Mouse (Mus musculus): ENCODE results near the gene Vapa.
"Not testable (repeated sequence)": the region's sequence is repeated elsewhere in the genome, so short reads cannot be mapped to it uniquely, and the experiment has no call there.

The Vapa gene

GRCm38 (mm10) chr17:65561361-65562015 is 51.9 kb downstream of the Vapa start:
- no peak for DNase-seq

GRCm38 (mm10) chr17:65559273-65559672 is 54.1 kb downstream of the Vapa start:
- DNase-seq: no peak

DNA sequence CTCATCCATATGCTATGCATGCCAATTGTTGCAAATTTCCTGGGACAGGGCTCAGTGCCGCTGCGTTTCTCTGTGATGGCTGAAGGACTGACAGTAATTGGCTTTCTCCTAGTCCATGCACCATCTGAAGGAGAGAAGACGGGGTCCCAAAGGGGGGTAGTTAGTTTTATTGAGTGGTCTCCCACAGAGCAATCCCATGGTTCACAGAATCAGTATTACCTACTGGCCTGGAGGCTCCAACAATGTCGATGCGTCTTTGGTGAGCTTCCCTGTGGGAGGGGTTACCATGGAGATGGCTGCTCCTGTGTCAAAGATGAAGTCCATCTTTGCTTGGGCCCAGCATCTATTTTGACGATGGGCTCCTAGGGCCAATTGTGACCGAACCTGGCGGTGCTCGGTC is 54.6 kb downstream of the Vapa start:
- no peak for DNase-seq

DNA sequence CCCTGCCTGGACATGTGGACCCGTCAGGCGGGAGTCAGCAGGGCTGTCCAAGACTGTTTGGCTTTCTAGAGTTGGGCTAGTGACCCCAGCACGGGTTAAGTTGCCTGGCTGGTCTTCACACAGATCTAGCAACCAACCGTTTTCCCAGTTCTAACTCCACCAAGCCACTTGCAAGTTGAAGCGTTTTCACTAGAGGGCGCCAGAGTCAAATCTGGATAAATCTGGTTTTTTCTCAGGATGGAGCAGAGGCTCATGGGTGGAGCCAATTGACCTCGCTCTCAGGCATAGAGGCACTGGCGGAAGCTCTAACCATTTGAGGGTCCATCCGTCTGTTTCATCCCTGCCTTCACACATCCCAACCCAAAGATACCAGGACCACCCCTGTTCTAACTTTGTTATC is 55.1 kb downstream of the Vapa start:
- no peak for DNase-seq

GRCm38 (mm10) chr17:65557212-65557611 is 56.1 kb downstream of the Vapa start:
- no peak for DNase-seq

GRCm38 (mm10) chr17:65556798-65557197 is 56.6 kb downstream of the Vapa start:
- DNase-seq: no peak

DNA sequence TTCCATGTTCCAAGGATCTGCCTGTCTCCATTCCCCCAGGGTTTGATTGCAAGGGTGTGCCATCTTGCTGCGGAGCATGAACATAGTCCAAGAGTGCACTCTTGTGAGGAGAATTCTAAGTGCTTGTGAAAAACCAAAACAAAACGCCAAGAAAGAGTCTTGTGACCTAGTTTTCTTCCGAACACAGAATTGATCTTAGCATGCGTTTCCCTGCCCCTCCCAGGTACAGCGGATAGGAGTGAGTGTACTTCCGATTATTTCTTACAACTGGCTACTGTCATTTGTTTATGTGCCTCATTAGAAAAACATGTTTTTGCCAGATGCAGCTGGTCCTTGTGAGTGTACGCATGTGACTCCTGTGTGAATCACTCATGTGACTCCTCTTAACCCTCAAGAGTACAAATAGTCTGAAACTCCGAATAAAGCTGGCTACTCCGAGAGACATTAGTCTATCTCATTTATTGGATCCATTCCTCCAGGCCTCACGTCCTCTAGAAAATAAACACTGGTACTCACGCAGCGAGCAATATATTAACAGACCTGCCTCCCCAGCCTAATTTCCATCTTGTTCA is 60.8 kb downstream of the Vapa start:
- no peak for DNase-seq

DNA sequence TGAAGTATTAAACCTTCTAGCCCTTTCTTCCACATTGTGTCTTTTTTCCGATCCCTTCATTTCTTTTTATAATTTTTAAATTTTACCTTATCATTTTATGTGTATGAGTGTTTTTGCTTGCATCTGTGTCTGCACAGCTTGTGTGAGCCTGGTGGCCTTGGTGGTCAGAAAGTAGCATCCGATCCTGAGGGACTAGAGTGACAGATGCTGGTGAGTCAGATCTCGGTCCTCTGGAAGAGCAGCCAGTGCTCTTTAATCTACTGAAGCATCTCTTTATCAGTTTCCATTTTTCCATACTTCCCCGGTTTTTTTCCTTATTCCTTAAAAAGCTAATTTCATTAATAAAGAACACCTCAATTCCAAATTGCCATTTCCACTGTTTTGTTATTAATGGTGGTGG is 63.0 kb downstream of the Vapa start:
- DNase-seq: no peak

- no peak for DNase-seq
These were observed 64.5 kb downstream of the Vapa start for GRCm38 (mm10) chr17:65548698-65549365.

DNA sequence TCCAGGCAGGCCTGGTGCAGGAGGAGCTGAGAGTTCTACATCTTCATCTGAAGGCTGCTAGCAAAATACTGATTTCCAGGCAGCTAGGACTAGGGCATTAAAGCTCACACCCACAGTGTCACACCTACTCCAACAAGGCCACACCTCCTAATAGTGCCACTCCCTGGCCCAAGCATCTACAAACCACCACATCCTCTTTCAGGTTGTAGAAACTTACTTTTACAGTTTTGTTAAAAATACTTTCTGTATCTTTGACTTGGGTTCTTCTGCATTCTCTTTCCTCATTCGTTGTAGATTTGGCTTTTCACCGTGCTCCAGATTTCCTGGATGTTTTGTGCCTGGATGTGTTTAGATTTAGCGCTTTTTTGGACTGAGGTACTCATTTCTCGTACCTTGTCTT is 67.1 kb downstream of the Vapa start:
- DNase-seq: not testable (repeated sequence)

DNA sequence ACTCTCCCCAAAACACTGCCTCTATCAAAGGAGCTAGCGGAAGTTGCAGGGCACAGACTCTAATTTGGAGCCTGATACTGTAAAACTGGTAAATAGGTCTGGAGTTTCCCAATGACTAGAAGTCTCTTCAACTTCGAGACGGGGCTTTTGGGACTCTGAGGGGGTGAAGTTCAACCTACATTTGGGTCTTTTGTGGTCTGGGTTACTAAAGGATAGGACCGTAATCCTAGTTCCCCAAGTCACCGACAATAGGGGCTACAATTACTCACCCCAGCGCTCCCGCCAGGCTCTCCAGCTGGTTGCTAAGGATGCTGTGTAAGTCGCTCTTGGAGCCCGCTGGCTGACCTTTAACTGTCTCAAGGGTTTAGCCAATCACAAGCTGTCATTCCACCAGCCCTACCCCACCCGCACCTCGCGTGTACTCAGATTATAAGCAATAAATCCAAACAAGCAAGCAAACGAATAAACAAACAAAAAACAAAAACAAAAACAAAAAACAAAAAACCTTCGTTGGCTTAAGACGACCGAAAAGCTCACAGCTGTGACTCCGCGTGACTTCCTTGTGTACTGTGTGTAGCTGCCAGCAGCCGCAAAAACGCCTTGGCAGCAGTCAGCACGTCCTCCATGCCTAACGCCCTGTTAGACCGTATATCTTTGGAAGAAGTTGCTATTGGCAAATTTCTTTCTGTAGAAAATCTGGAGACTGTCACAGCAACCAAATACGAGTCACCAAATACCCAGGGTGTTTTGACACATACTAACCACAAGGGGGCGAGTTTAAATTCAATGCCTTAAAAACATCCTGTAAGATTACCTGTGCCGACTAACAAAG is 72.7 kb downstream of the Vapa start, which contains the start of gene Tmem232:
Tmem232 (minus strand) TSS at position 342 of the 832 bp plus-strand sequence.
- no peak for DNase-seq

- DNase-seq: no peak
These were observed 77.2 kb downstream of the Vapa start for GRCm38 (mm10) chr17:65536156-65536555.

DNA sequence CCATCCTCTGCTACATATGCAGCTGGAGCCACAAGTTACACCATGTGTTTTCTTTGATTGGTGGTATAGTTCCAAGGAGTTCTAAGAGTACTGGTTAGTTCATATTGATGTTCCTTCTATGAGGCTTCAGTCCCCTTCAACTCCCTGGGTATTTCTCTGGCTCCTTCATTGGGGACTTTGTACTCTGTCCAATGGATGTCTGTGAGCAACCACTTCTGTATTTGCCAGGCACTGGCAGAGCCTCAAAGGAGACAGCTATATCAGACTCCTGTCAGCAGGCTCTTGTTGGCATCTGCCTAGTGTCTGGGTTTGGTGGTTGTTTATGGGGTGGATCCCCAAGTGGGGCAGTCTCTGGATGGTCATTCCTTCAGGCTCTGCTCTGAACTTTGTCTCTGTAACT is 81.0 kb downstream of the Vapa start:
- not testable (repeated sequence) for DNase-seq

Data from layer of hippocampus, adult 9-11 months (tissue).